Mouse (Mus musculus) midbrain, embryonic 14.5 days (tissue): Measurements from ENCODE around the gene Dao. TPM values are rescaled to one million over a fixed set of nuclear protein-coding genes. Genes with fewer than 3 reads are reported as not detected.

ENCODE experiments used
- ATAC-seq: fragments of 200-750 bp; cut with Nextera tagmentation; 2 replicates; pipeline ENCODE4 v1.8.0; 2017; ENCODE audit warnings: moderate number of reproducible peaks, moderate library complexity; ENCODE audit not compliant: low FRiP score, low TSS enrichment
- DNase-seq: peaks from one replicate; pipeline ENCODE4 v3.0.0-alpha.2; 2015
- H3K27ac ChIP-seq: fragments of 300-500 bp; sonication (generic); replicated peaks from 2 replicates; pipeline ENCODE4 v1.5.1; 2014; ENCODE audit warnings: mild to moderate bottlenecking, low read depth, low read length, moderate library complexity
- H3K27me3 ChIP-seq: fragments of 300-500 bp; sonication (generic); 2 replicates; pipeline ENCODE4 v1.6.1; 2014; ENCODE audit warnings: low read length, control low read depth, mixed read lengths; ENCODE audit not compliant: control insufficient read depth, insufficient read depth
- H3K36me3 ChIP-seq: fragments of 300-500 bp; sonication (generic); 2 replicates; pipeline ENCODE4 v1.6.1; 2014; ENCODE audit warnings: low read length, control low read depth; ENCODE audit not compliant: control insufficient read depth, insufficient read depth
- H3K4me1 ChIP-seq: fragments of 300-500 bp; sonication (generic); 2 replicates; pipeline ENCODE4 v1.6.1; 2014; ENCODE audit warnings: mild to moderate bottlenecking, antibody characterized with exemption, low read length, control low read depth; ENCODE audit not compliant: control insufficient read depth, insufficient read depth
- H3K4me2 ChIP-seq: fragments of 300-500 bp; sonication (generic); 2 replicates; pipeline ENCODE4 v1.6.1; 2014; ENCODE audit warnings: mild to moderate bottlenecking, low read length, moderate library complexity
- H3K4me3 ChIP-seq: fragments of 300-500 bp; sonication (generic); replicated peaks from 2 replicates; pipeline ENCODE4 v1.5.1; 2014; ENCODE audit warnings: low read depth, low read length
- H3K9ac ChIP-seq: fragments of 300-500 bp; sonication (generic); replicated peaks from 2 replicates; pipeline ENCODE4 v1.6.1; 2014; ENCODE audit warnings: mild to moderate bottlenecking, low read length, moderate library complexity
- H3K9me3 ChIP-seq: fragments of 300-500 bp; sonication (generic); 2 replicates; pipeline ENCODE4 v1.6.1; 2016; ENCODE audit warnings: low read length, control low read depth, mixed read lengths; ENCODE audit not compliant: control insufficient read depth
- WGBS: fragments of 180-500 bp; shearing (Covaris S2); extraction: QIAGEN DNeasy Blood & Tissue Kit; methylation state at CpG from one replicate; pipeline ENCODE4 v1.1.7; 2014; 5-methylcytosine and 5-hydroxymethylcytosine counted together
- polyA plus RNA-seq: library from polyadenylated mRNA; unstranded; fragments of >200 nt; fragmentation: Nextera tagmentation; extraction: Ambion mirVana; gene quantifications from 2 replicates; pipeline ENCODE4 v1.2.1, GENCODE M21; 2014

Dao gene
- polyA plus RNA-seq, 1 experiment from 2014 or later: not detected

GRCm38 (mm10) chr5:114027217-114027944, 23.9 kb downstream of the Dao start:
- no peaks in the 10 kb centered on the region for H3K27me3 ChIP-seq
- no peak for DNase-seq
- ATAC-seq: no peak
- H3K9me3 ChIP-seq: no peaks in the 10 kb centered on the region
- H3K4me2 ChIP-seq: no peak overlapping the region
- H3K4me3 ChIP-seq: no peak overlapping the region
- no peak overlapping the region for H3K9ac ChIP-seq
- WGBS: 92% methylated on average over 12 of the region's 12 CpGs
- H3K4me1 ChIP-seq: peaks cover 4% of the 10 kb centered on the region; the same call in 1 of the 2 replicates
- H3K36me3 ChIP-seq: peaks cover 27% of the 10 kb centered on the region
- no peak overlapping the region for H3K27ac ChIP-seq

- DNase-seq (no peak), ATAC-seq (no peak)
- H3K4me2 ChIP-seq: no peak overlapping the region
- WGBS: 87% methylated on average over 12 of the region's 12 CpGs
- H3K9me3 ChIP-seq: no peaks in the 10 kb centered on the region
- no peak overlapping the region for H3K27ac ChIP-seq
- no peak overlapping the region for H3K9ac ChIP-seq
- H3K27me3 ChIP-seq: no peaks in the 10 kb centered on the region
- H3K36me3 ChIP-seq: peaks cover 31% of the 10 kb centered on the region
- H3K4me1 ChIP-seq: peaks cover 4% of the 10 kb centered on the region; the same call in 1 of the 2 replicates
- H3K4me3 ChIP-seq: no peak overlapping the region
Measured at GRCm38 (mm10) chr5:114028111-114028510, 24.6 kb downstream of the Dao start.

- Histone ChIP-seq H3K36me3 (peaks cover 49% of the 10 kb centered on the region), H3K27ac (no peak overlapping the region), H3K27me3 (no peaks in the 10 kb centered on the region), H3K4me1 (no peaks in the 10 kb centered on the region), H3K4me3 (no peak overlapping the region), H3K9ac (no peak overlapping the region), H3K4me2 (no peak overlapping the region), H3K9me3 (no peaks in the 10 kb centered on the region)
- ATAC-seq (no peak), DNase-seq (no peak)
- WGBS: 89% methylated on average over 12 of the region's 12 CpGs
Measured at GRCm38 (mm10) chr5:114030652-114031051, 27.1 kb downstream of the Dao start.

GRCm38 (mm10) chr5:114032161-114032763, 28.8 kb downstream of the Dao start:
- Histone ChIP-seq H3K4me1 (no peaks in the 10 kb centered on the region), H3K9me3 (no peaks in the 10 kb centered on the region), H3K9ac (no peak overlapping the region), H3K36me3 (peaks cover 57% of the 10 kb centered on the region), H3K4me3 (no peak overlapping the region), H3K27ac (no peak overlapping the region), H3K27me3 (no peaks in the 10 kb centered on the region), H3K4me2 (no peak overlapping the region)
- WGBS: 80% methylated on average over 3 of the region's 3 CpGs
- no peak for DNase-seq
- ATAC-seq: no peak

GRCm38 (mm10) chr5:114034393-114034792, 30.9 kb downstream of the Dao start:
- H3K4me1 ChIP-seq: no peaks in the 10 kb centered on the region
- H3K4me2 ChIP-seq: no peak overlapping the region
- no peaks in the 10 kb centered on the region for H3K9me3 ChIP-seq
- H3K9ac ChIP-seq: no peak overlapping the region
- ATAC-seq (no peak), DNase-seq (no peak)
- peaks cover 59% of the 10 kb centered on the region for H3K36me3 ChIP-seq
- H3K4me3 ChIP-seq: no peak overlapping the region
- H3K27ac ChIP-seq: no peak overlapping the region
- WGBS: 90% methylated on average over 7 of the region's 7 CpGs
- H3K27me3 ChIP-seq: no peaks in the 10 kb centered on the region

- no peak for DNase-seq
- Histone ChIP-seq H3K4me3 (no peak overlapping the region), H3K27ac (no peak overlapping the region), H3K4me1 (no peaks in the 10 kb centered on the region), H3K9ac (no peak overlapping the region), H3K9me3 (no peaks in the 10 kb centered on the region), H3K4me2 (no peak overlapping the region), H3K27me3 (no peaks in the 10 kb centered on the region), H3K36me3 (peaks cover 52% of the 10 kb centered on the region)
- no peak for ATAC-seq
- 16% methylated on average over 10 of the region's 10 CpGs for WGBS
Measured at GRCm38 (mm10) chr5:114035111-114035510, 31.6 kb downstream of the Dao start.

GRCm38 (mm10) chr5:114040508-114040907, 37.0 kb downstream of the Dao start:
- Histone ChIP-seq H3K36me3 (peaks cover 69% of the 10 kb centered on the region), H3K9ac (no peak overlapping the region), H3K27ac (no peak overlapping the region), H3K4me2 (no peak overlapping the region), H3K4me3 (no peak overlapping the region), H3K9me3 (no peaks in the 10 kb centered on the region), H3K27me3 (no peaks in the 10 kb centered on the region), H3K4me1 (no peaks in the 10 kb centered on the region)
- ATAC-seq (no peak), DNase-seq (no peak)
- WGBS: 26% methylated on average over 8 of the region's 8 CpGs

- H3K9ac ChIP-seq: no peak overlapping the region
- H3K4me3 ChIP-seq: no peak overlapping the region
- H3K9me3 ChIP-seq: no peaks in the 10 kb centered on the region
- WGBS: 59% methylated on average over 1 of the region's 1 CpGs
- ATAC-seq (no peak), DNase-seq (no peak)
- H3K4me1 ChIP-seq: no peaks in the 10 kb centered on the region
- no peaks in the 10 kb centered on the region for H3K27me3 ChIP-seq
- H3K36me3 ChIP-seq: peaks cover 69% of the 10 kb centered on the region
- no peak overlapping the region for H3K4me2 ChIP-seq
- no peak overlapping the region for H3K27ac ChIP-seq
Measured at GRCm38 (mm10) chr5:114040911-114041310, 37.4 kb downstream of the Dao start.
